Mouse (Mus musculus) hindbrain, embryonic 11.5 days (tissue): ENCODE data around the gene Olfr535. TPM values are rescaled to one million over a fixed set of nuclear protein-coding genes. Genes with fewer than 3 reads are reported as not detected.

Experiments
- ATAC-seq: fragments of 200-750 bp; cut with Nextera tagmentation; 2 replicates; pipeline ENCODE4 v1.8.0; 2017; ENCODE audit warnings: mild to moderate bottlenecking, moderate TSS enrichment, moderate library complexity; ENCODE audit not compliant: low FRiP score
- DNase-seq: peaks from one replicate; pipeline ENCODE4 v3.0.0-alpha.2; 2015; ENCODE audit warnings: low spot score
- H3K27ac ChIP-seq: fragments of 300-500 bp; sonication (generic); 2 replicates; pipeline ENCODE4 v1.5.1; 2014; ENCODE audit warnings: mild to moderate bottlenecking, low read depth, low read length
- H3K27me3 ChIP-seq: fragments of 300-500 bp; sonication (generic); 2 replicates; pipeline ENCODE4 v1.6.1; 2014; ENCODE audit warnings: mild to moderate bottlenecking, low read length, moderate library complexity, mixed read lengths; ENCODE audit not compliant: control insufficient read depth, insufficient read depth
- H3K36me3 ChIP-seq: fragments of 300-500 bp; sonication (generic); 2 replicates; pipeline ENCODE4 v1.6.1; 2014; ENCODE audit warnings: mild to moderate bottlenecking, low read length, moderate library complexity, mixed read lengths; ENCODE audit not compliant: control insufficient read depth, insufficient read depth
- H3K4me1 ChIP-seq: fragments of 300-500 bp; sonication (generic); replicated peaks from 2 replicates; pipeline ENCODE4 v1.6.1; 2014; ENCODE audit warnings: low read length, mixed read lengths; ENCODE audit not compliant: control insufficient read depth, insufficient read depth
- H3K4me2 ChIP-seq: fragments of 300-500 bp; sonication (generic); replicated peaks from 2 replicates; pipeline ENCODE4 v1.6.1; 2014; ENCODE audit warnings: mild to moderate bottlenecking, low read depth, low read length
- H3K4me3 ChIP-seq: fragments of 300-500 bp; sonication (generic); 2 replicates; pipeline ENCODE4 v1.5.1; 2014; ENCODE audit warnings: low read depth, low read length
- H3K9ac ChIP-seq: fragments of 300-500 bp; sonication (generic); 2 replicates; pipeline ENCODE4 v1.6.1; 2014; ENCODE audit warnings: low read depth, low read length
- H3K9me3 ChIP-seq: fragments of 300-500 bp; sonication (generic); 2 replicates; pipeline ENCODE4 v1.6.1; 2016; ENCODE audit warnings: low read length; ENCODE audit not compliant: control insufficient read depth
- WGBS: fragments of 180-500 bp; shearing (Covaris S2); extraction: QIAGEN DNeasy Blood & Tissue Kit; methylation state at CpG from one replicate; pipeline ENCODE4 v1.1.7; 2014; 5-methylcytosine and 5-hydroxymethylcytosine counted together
- polyA plus RNA-seq: library from polyadenylated mRNA; unstranded; fragments of >200 nt; fragmentation: Nextera tagmentation; extraction: Ambion mirVana; gene quantifications from 2 replicates; pipeline ENCODE4 v1.2.1, GENCODE M21; 2014

Olfr535 gene
- polyA plus RNA-seq, 1 experiment from 2014 or later: not detected

DNA sequence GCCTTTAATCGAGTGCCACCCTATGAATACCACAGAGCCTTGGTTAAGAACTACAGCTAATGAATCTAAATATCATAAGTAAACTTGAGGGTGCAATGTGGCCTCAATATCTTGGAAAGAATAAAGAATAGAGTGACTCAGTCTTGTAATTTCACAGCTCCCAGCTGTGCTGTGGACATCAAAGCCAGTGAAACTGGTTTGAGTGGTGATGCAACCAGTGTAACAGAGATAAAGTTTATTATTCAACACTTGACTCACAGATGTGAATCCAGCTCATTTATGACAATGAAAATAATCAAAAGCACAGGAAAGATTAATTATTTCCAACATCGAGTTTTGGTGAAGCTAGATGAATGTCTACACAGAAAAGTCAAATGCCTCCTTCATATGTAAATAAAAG, 55.7 kb downstream of the Olfr535 start:
- 81% methylated on average over 2 of the region's 2 CpGs for WGBS

More for the DNA sequence above, 55.7 kb downstream of the Olfr535 start:
- H3K9ac ChIP-seq: no peak overlapping the region
- DNase-seq: no peak
- H3K4me3 ChIP-seq: no peak overlapping the region
- H3K36me3 ChIP-seq: no peaks in the 10 kb centered on the region
- no peaks in the 10 kb centered on the region for H3K27me3 ChIP-seq
- H3K9me3 ChIP-seq: no peaks in the 10 kb centered on the region
- no peaks in the 10 kb centered on the region for H3K4me1 ChIP-seq
- H3K4me2 ChIP-seq: no peak overlapping the region
- H3K27ac ChIP-seq: no peak overlapping the region
- ATAC-seq: no peak

Other genes starting within 250 kb of the Olfr535 start
- not detected in 2 replicates for gene 5830411N06Rik, start 236.9 kb upstream of the Olfr535 start, polyA plus RNA-seq
- not detected in 2 replicates for gene Olfr525, start 163.4 kb upstream of the Olfr535 start, polyA plus RNA-seq
- not detected in 2 replicates for gene Olfr527, start 150.2 kb upstream of the Olfr535 start, polyA plus RNA-seq
- gene Olfr60, start 122.5 kb upstream of the Olfr535 start, polyA plus RNA-seq: not detected in 2 replicates
- gene Olfr530, start 107.9 kb upstream of the Olfr535 start, polyA plus RNA-seq: not detected in 2 replicates
- gene Olfr531, start 81.3 kb upstream of the Olfr535 start, polyA plus RNA-seq: not detected in 2 replicates
- gene Olfr532, start 62.6 kb upstream of the Olfr535 start, polyA plus RNA-seq: not detected in 2 replicates
- not detected in 2 replicates for gene Olfr533, start 20.8 kb upstream of the Olfr535 start, polyA plus RNA-seq
- gene Olfr536, start 23.2 kb downstream of the Olfr535 start, polyA plus RNA-seq: not detected in 2 replicates
- gene Olfr538, start 83.7 kb downstream of the Olfr535 start, polyA plus RNA-seq: not detected in 2 replicates
- not detected in 2 replicates for gene Olfr46, start 117.1 kb downstream of the Olfr535 start, polyA plus RNA-seq
- not detected in 2 replicates for gene Olfr61, start 144.8 kb downstream of the Olfr535 start, polyA plus RNA-seq
- gene Olfr53, start 162.2 kb downstream of the Olfr535 start, polyA plus RNA-seq: not detected in 2 replicates
- not detected in 2 replicates for gene Olfr539, start 175.7 kb downstream of the Olfr535 start, polyA plus RNA-seq
- not detected in 2 replicates for gene Olfr45, start 197.7 kb downstream of the Olfr535 start, polyA plus RNA-seq
- not detected in 2 replicates for gene Olfr541, start 213.1 kb downstream of the Olfr535 start, polyA plus RNA-seq